Mouse (Mus musculus) spleen, adult 2 months (tissue): ENCODE measurements around the gene Enpp1.

ENCODE experiments used
- CTCF ChIP-seq: fragments of 200-500 bp; IDR thresholded peaks from 2 replicates; pipeline ENCODE4 v1.5.1; 2011; ENCODE audit warnings: mild to moderate bottlenecking, inconsistent platforms; ENCODE audit not compliant: insufficient read depth, insufficient read length, insufficient replicate concordance; ENCODE audit errors: extremely low read depth
- POLR2A ChIP-seq: fragments of 200-500 bp; IDR thresholded peaks from 2 replicates; pipeline ENCODE4 v1.6.1; 2011; ENCODE audit warnings: low read depth, low read length, inconsistent platforms

GRCm38 (mm10) chr10:24615799-24616198 lies 96.2 kb downstream of the Enpp1 start:
- no peak for TF ChIP-seq CTCF
- TF ChIP-seq POLR2A: no peak
